Mouse (Mus musculus) skeletal muscle tissue, adult 2 months (tissue): ENCODE results near the gene Calhm3.
A peak's percentile ranks its signal among the peaks of the same experiment; 100 is the strongest.
"Not testable (repeated sequence)": the region's sequence is repeated elsewhere in the genome, so short reads cannot be mapped to it uniquely, and the experiment has no call there.

ENCODE experiments used
- DNase-seq: peaks from one replicate; pipeline ENCODE4 v3.0.0-alpha.2; 2012; ENCODE audit warnings: low read depth, low spot score

Gene Calhm3

DNA sequence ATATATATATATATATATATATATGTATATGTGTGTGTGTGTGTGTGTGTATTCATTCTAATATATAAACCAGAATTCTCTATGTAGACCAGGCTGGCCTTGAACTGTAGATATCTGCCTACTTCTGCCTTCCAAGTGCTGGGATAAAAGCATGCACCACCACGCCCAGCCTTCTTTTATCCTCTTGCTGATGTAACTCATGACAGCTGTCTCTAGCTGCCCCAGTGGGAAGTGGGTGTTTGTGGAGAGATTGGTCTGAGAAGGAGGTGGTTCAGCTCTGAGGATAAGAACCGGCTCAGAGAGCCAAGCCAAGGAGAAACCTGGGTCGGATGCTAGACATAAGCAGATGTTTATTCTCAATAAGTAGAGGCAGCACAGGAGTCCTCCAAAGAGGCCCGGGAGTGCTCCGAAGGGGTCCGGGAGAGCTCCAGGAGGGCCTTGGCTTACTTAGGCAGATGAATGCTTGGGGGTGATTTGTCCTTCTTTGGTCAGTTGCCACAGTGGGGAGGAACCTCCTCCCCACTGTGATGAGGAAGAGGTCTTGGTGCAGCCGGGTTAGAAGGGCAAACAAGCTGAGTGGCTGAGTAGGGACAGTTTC, 10.2 kb upstream of the Calhm3 start:
- no peak for DNase-seq

DNA sequence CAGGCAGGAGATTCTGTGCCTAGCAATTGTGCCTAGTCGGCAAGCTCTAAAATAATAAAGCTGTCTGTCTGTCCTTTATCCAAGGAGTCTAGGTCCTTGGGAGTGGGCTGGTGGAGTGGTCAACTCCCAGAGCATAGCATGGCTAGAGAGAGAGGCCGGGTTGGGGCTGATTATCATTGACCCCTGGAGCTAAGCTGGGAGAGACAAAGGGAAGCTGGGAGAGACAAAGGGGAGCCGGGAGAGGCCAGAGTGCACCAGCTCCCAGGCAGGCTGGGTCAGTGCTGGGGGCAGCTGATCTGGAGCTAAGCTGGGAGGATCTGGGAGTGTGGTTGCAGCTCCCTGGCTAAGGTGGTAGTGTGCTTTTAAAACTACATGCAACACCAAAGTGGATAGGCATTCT, 9.2 kb upstream of the Calhm3 start:
- DNase-seq = no peak

DNA sequence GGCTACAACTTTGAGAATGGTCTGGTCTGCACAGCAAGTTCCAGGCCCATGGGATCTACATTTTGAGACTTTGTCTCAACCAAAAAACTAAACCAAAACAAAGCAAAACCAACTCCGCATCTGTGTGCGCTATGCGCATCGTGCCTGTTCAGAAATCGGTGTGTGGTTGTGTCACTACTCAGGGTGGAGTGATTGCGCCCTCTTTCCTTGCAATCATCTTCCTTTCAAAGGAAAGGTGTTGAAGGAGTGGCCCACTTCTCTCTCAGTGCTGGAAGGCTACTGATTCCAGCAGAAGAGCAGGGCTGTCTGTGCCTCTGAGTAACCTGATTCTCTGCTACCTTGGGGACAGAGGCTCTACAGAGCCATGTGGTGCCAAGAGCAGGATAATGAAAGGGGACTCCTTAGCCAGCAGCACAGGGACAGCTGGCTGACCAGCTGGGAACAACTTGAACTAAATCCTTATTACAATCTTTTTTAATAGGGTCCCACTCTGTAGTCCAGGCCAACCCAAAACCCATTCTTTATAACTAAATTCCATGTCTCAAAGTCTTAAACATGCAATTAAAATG, 5.7 kb upstream of the Calhm3 start:
- peak; percentile 38 for DNase-seq

DNA sequence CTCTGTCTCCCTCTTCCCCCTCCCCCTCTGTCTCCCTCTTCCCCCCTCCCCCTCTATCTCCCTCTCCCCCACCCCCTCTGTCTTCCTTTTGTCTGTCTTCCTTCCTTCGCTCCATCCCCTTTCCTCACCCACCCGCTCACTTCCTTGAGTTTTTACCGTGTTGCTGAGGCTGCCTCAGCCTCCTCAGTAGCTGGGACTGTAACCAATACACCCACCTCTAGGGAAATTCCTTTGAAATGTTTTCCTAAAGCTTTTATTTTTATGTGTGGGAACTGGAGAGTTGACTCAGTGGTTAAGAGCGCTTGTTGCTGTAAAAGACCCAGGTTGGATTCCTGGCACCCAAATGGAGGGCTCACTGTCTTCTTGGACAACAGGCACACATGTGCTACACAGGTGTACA, 4.1 kb upstream of the Calhm3 start:
- no peak for DNase-seq

DNA sequence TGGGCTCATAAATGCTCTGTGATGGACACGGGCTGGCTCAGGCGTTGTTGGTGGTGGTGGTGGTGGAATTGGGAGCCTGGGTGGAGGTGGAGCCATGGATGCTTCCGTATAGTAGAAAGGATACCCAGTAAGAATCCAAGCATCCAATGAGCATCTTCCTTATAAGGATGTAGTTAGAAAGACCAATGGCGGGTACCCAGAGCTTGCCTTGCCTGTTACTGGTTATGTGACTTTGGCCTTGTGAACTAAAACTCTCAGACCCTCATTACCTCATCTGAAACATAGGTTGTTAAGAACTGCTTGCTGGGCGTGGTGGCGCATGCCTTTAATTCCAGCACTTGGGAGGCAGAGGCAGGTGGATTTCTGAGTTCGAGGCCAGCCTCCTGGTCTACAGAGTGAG, 3.8 kb downstream of the Calhm3 start:
- no peak for DNase-seq

DNA sequence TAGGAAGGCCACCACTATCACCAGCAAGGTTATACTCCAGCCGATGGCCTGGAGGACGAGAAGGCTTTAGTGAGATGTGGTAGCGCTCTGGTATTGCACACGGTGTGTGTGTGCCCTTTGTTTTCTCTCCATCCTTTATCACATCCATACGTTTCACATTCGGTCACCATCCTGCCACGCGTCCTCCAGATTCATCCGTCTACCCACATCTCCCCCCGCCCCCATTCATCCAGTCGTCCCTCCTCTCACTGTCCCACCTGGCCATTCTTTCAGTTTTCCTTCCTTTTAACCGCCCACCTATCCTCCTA, 5.5 kb downstream of the Calhm3 start:
- DNase-seq = no peak

DNA sequence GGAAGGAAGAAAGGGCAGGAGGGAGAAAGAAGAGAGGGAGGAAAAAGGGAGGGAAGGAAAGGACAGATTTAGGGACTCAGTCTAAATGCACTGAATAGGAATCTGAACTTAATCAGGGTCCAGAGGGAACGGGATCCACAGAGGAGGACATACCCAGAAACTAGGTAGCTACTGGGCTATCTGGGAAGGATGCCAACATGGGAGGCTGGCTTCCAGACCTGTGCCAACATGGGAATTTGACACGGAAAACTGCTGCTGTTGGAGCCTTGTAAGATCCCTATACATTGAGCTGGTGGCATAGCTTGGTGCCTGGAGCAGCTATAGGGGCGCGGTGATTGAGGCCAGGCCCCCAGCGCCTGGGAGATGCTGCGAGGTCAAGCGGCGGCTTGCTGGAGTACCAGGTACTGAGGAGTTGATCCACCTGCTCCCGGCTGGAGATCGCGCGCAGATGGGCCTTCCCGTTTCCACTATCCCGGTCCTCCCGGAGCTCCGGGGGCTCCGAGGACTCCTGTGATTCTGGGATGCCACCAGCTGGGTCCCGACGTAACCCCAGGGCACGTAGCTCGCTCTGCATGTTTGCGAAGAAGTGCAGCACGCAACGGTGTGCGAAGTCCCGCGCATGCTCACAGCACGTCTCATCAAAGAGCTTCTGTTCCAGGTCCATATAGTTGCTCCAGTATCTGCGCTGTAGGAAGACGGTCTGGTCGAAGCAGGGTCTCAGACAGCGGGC, 6.1 kb downstream of the Calhm3 start:
- no peak for DNase-seq

DNA sequence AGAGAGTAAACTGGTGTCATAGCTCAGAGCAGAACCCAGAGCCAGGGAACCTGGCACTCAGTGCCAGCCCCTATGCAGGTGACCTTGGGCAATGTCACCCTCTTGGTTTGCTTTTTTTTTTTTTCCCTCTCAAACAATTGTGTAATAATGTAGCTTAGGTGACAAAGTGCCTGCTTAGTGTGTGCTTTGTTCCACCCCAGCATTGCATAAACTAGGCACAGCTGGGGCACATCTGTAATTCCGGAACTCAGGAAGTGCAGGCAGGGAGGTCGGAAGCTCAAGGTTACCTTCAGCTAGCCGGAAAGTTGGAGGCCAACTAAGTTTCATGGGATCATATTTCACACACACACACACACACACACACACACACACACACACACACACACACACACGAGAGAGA, 7.7 kb downstream of the Calhm3 start:
- no peak for DNase-seq

DNA sequence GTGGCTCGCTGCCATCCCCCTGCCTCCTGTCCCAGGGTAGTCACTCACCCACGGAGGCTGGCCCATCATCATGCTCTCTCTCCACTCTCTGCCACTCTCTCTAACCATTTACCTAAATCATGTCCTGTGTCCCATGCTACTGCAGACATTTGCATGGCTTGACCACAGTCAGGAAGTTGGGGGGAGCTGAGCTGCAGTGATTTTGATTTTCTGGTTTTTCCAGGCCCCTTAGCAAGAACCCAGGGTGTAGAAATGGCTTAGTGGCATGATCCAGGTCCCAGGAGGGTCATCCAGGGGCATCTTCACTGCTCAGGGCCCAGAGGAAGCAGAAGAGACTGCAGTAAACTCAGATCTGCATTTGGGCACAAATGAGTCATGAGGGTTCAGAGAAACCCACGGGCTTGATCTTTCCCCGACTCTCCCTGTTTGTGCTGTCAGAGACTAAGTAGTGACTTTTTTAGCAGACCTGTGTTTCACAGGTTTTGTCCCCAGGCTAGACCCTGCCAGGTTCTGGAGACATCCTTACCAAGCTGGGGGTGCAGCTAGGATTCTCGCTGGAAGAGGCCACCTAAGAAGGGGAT, 9.2 kb downstream of the Calhm3 start:
- no peak for DNase-seq

DNA sequence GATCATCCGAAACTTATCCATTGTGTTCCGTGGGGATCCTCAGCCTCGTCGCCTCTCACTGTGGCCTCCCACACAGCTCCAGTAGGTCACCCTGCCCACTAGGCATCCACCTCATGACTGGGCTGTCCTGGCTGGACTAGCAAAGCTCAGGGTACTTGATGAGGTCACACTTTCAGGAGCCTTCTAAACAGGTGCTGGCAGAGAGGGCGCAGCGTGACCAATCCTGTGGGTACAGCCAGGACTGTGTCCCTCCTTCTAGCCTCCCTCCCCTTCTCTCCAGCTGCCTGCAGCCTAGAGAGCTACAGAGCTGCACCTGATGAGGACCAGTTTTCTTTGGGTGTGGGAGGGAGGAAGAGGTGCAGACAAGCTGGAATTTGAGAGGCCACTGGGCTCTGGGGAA, 13.4 kb downstream of the Calhm3 start, which contains the start of gene Calhm1:
TSS of gene Calhm1 (minus strand) at position 101 of the 400 bp plus-strand sequence.
- no peak for DNase-seq

DNA sequence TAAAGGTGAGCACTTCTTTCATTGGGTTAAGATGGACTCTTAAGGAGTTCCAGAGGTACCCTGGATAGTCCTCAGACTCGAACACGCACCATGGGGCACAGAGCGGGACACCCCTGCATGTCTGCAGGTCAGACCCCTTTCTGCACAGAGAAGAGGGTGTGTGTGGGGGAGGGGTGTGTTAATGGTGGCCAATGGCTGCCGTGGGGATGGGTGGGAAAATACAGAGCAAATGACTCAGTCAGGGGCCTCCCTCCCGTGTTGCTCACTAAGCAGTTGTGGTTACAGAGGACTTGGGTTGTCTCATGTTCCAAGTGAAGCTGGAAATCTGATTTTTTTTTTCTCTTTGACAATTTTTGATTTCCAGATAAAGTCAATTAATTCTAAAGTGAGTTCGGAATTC, 15.1 kb downstream of the Calhm3 start:
- no peak for DNase-seq

DNA sequence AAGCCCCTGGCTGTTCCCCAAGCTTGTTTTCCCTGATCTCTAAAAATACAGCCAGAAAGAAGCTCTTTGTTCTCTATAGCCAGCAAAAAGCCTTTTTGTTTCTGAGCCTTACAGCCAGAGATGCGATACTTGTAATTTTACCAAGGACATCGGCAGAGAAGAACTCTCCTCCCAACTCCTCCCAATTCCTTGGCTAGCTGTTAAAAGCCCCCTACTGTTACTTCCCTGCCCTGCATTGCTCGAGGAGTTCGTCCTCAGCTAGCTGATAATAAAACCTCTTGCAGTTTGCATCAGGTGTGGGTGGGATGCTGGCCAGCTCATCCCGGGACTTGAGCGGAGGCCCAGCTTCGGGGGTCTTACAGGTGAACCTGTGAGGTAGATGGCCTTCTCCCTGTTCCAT, 18.0 kb downstream of the Calhm3 start:
- not testable (repeated sequence) for DNase-seq

DNA sequence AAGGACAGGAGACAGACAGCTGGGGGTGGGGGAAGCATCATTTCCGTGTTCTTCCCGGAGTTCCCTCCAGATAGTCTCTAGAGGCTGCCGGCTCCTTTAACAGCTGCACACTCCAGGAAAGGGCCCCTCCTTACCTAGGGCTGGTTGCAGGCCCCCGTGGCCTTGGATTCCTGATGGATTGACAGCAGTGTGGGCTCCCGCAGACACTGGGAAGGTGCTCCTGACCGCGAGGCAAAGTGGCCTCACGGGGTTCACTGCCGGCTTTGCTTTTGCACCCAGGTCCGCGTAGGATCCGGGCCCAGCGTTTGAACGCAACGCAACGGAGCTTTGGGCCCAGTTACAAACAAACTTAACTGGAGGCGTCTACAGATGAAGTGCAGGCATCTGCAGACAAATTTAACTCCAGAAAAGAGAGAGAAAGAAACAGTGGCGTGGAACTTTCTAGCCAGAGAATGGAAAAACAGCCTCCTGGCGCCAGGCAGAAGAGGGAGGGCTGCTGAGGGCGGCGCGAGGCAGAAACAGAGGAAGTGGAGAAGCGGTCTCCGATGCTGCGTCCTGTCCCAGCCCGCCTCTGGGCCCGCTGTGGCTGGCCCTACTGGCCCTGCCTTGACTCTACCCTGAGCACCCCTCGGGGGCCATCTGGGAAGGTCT, 19.7 kb downstream of the Calhm3 start, which contains the start of gene Calhm2:
TSS of gene Calhm2 (minus strand) at position 524 of the 651 bp plus-strand sequence.
- no peak for DNase-seq

DNA sequence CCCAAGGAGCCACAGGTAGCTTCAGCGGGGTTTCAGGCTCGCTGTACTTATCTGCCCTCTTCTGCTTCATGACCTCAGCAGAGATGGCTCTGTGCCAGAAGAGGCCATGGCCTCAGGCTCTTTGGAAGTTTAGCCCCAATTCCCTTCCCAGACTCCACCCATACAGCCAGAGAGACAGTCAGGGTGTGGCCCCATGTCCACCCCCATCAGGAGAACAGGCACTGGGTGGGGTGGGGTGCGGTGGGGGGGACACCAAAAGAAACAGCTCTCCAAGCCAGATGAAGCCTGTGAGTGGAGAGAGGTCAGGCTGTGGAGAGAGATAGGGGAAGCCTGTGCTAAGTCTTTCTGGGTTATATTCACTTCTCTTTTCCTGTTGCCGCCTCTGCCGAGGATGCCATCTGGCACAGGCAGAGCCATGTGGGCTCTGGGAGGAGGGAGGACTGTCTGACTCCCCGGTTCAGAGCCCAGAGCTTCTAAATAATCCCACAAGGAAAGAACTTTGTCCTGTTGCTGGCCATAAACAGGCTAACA, 20.4 kb downstream of the Calhm3 start:
- DNase-seq = peak; percentile 91

DNA sequence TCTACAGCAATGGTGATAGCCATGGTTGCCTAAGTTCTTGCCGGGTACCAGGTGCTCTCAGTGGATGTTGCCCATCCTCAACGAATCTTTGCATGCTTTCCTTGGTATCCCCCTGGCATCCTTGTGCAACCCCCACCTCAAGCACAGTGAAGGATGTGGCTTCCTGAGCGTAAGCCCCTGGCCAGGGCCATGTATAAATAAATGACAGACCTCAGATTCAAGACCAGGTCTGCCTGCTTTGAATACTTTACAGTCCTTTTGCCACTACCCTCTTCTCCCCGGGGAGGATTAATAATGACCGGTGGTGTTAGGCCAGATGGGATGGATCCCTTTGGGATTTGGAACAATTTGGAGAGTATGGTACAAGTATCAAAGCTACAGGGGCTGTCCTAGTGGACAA, 21.4 kb downstream of the Calhm3 start:
- no peak for DNase-seq

DNA sequence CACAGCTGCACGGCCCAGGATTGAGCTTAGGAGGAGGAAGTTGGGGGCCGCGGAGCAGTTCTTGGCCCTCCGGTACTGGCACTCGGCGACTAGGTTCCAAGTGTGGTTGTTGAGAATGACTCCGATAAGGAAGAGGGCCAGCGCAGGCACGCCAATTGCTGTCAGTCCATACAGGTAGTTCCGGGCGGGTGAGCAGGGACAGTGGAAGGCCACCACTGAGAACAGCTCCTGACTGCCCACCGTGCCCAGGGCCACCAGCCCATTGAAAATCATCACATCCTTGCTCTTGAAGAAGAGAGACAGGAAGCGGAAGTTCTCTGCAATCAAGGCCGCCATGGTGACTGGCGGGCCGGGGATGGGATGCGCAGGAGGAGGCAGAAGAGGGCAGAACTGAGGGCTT, 22.0 kb downstream of the Calhm3 start:
- DNase-seq = no peak

DNA sequence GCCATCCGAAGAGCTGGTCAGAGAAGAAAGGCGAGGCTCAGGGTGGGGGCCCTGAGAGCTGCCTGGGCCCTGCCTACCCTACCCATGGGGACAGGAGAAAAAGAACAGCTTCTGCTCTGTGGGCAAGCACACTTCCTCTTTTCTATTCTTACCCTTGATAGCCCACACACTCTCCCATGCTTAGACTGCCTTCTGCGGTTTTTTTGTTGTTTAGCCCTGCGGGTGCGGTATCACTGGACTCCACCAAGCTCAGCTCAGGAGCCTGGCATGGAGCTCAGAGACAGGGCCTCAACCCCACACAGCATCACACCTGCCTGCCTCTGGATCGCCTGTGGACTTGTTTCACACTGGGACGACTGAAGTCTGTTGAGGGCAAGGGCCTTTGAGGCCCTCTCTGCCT, 24.4 kb downstream of the Calhm3 start:
- DNase-seq = peak; percentile 50

DNA sequence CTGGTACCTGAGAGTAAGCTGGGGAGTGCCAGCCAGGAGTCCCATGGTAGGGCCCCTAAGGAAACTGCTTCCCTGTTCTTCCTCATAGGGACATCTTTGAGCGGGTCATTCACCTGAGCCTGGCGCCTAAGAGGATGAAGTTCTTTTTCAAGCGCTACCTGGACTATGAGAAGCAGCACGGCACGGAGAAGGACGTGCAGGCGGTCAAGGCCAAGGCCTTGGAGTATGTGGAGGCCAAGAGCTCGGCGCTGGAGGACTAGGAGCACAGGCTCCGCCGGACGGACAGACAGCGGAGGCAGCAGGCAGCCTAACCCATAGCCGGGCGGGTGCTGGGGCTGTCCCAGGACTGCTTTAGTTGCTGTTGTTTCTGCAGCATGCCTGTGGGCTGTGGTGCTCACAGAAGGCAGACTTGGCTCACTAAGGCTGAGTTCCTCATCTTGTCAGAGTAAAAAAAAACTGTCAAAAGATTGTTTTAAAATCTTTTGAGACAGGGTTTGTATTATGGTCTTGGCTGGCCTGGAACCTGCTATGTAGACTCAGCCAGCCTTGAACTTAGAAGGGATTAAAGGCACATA, 26.9 kb downstream of the Calhm3 start:
- DNase-seq = no peak

DNA sequence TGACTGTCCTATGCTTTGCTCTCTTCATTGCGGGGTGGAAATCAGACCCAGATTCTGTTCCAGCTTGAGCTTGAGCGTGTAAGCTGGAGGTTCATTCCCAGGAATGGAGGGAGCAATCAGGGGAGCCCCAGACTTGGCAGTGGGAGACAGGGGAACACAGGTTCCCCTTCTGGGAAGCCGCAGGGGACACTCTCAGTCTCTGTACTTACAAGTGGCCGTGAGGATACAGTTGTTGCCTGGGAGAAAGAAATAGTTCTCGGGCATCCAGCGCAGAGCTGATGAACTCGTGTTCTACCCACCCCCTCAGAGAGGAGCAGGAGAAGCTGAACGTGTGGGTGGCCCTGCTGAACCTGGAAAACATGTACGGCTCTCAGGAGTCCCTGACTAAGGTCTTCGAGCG, 28.7 kb downstream of the Calhm3 start:
- DNase-seq = no peak

DNA sequence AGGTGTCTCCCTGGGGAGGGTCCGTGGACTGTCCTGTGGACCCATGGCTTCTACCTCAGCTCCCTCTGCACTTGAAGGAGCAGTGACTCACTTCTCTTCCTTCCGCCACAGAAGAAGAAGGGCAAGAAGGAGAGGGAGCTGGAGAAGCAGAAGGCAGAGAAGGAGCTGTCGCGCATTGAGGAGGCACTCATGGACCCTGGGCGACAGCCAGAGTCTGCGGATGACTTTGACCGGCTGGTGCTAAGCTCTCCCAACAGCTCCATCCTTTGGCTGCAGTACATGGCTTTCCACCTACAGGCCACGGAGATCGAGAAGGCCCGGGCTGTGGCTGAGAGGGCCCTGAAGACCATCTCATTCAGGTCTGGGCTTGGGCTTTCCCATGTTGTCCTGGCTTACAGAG, 29.4 kb downstream of the Calhm3 start:
- no peak for DNase-seq

DNA sequence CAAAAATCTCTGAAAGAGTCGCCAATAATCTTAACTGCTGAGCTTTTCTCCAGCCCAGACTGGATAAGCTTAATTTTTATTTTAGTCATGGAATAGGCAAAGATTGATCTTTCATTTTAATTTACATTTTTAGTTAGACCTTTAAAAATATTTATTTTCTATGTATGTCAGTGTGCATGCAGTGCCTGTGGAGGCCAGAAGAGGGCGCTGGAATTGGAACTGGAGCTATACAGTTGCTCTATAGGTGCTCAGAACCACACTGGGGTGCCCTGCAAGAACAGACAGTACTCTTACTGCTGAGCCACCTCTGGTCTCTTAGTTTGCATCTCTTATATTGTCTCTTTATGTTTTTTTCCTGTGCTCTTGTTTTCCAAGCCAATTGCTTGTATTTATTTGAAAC, 34.8 kb downstream of the Calhm3 start:
- DNase-seq = no peak

DNA sequence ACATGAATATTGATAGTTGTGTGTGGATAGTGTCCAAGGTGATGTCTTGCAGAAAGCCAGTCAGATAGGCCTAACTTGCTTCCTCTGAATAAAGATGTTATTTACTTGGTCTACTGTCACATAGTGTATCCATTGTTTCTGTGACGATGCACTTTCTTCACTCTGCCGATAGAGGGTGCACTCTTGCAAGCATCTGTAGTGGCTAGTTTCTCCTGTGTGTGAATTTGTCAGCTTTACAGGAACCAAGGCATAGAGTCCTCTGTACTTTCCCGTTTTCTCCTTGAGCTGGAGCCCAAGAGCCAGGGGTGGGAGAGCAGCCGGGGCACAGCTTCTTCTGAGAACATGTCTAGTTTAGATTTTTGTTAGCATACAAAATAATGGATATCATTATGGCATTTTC, 36.5 kb downstream of the Calhm3 start:
- DNase-seq = no peak
